Mouse (Mus musculus) MEL (cell line): ENCODE results near the gene Gja1. TPM values are rescaled to one million over a fixed set of nuclear protein-coding genes. Genes with fewer than 3 reads are reported as not detected.

Source experiments
- DNase-seq: peaks from one replicate; pipeline ENCODE4 v3.0.0; 2011; ENCODE audit warnings: low read depth, low spot score
- H3K27ac ChIP-seq: 2 replicates; pipeline ENCODE4 v1.5.1; 2012; ENCODE audit warnings: low read depth, mild to moderate bottlenecking, control low read depth, low read length, moderate library complexity; ENCODE audit not compliant: control insufficient read depth
- H3K27me3 ChIP-seq, 2 experiments: fragments of 150-350 bp in 1 of 2; sonication (generic) in 1 of 2; 2 replicates each; pipeline ENCODE4 v1.6.1; 2012; ENCODE audit warnings: low read length in 2 of 2, mild to moderate bottlenecking in 2 of 2, improper control_type of control experiment in 1 of 2, moderate library complexity in 1 of 2; ENCODE audit not compliant: insufficient read depth in 2 of 2, control insufficient read depth in 1 of 2
- H3K36me3 ChIP-seq, 2 experiments: 2 replicates each; pipeline ENCODE4 v1.6.1; 2012 to 2014; ENCODE audit warnings: low read length in 2 of 2, improper control_type of control experiment in 1 of 2, inconsistent platforms in 1 of 2, mild to moderate bottlenecking in 1 of 2; ENCODE audit not compliant: insufficient read depth in 2 of 2, control insufficient read depth in 1 of 2
- H3K4me1 ChIP-seq, 2 experiments: fragments of 150-350 bp in 1 of 2; sonication (generic) in 1 of 2; 2 replicates each; pipeline ENCODE4 v1.6.1; 2012; ENCODE audit warnings: low read length in 2 of 2, improper control_type of control experiment in 1 of 2, mild to moderate bottlenecking in 1 of 2; ENCODE audit not compliant: insufficient read depth in 2 of 2, control insufficient read depth in 1 of 2
- H3K4me3 ChIP-seq, 2 experiments: fragments of 150-350 bp in 1 of 2; sonication (generic) in 1 of 2; 2 replicates each; pipeline ENCODE4 v1.5.1; 2012; ENCODE audit warnings: low read depth in 2 of 2, low read length in 2 of 2, mild to moderate bottlenecking in 2 of 2, moderate library complexity in 2 of 2, control low read depth in 1 of 2, improper control_type of control experiment in 1 of 2; ENCODE audit not compliant: control insufficient read depth in 1 of 2, insufficient read depth in 1 of 2
- H3K79me2 ChIP-seq: 2 replicates; pipeline ENCODE4 v1.6.1; 2012; ENCODE audit warnings: mild to moderate bottlenecking, low read length, moderate library complexity; ENCODE audit not compliant: control insufficient read depth, poor library complexity, insufficient read depth
- H3K9ac ChIP-seq: 2 replicates; pipeline ENCODE4 v1.6.1; 2012; ENCODE audit warnings: low read depth, mild to moderate bottlenecking, control low read depth, low read length, moderate library complexity; ENCODE audit not compliant: control insufficient read depth, poor library complexity, severe bottlenecking
- H3K9me3 ChIP-seq: fragments of 150-350 bp; sonication (generic); replicated peaks from 2 replicates; pipeline ENCODE4 v1.6.1; 2012; ENCODE audit warnings: mild to moderate bottlenecking, low read length, improper control_type of control experiment, moderate library complexity; ENCODE audit not compliant: insufficient read depth
- CHD1 ChIP-seq: IDR thresholded peaks from 2 replicates; pipeline ENCODE4 v1.6.1; 2012; ENCODE audit warnings: low read depth, mild to moderate bottlenecking, inconsistent platforms, low read length, improper control_type of control experiment
- CHD2 ChIP-seq: IDR thresholded peaks from 2 replicates; pipeline ENCODE4 v1.6.1; 2011; ENCODE audit warnings: low read length, improper control_type of control experiment
- ELF1 ChIP-seq: IDR thresholded peaks from 2 replicates; pipeline ENCODE4 v1.6.1; 2014; ENCODE audit warnings: low read depth, mild to moderate bottlenecking, inconsistent platforms, low read length, improper control_type of control experiment, moderate library complexity
- EP300 ChIP-seq, 2 experiments: IDR thresholded peaks; 2 replicates each; pipeline ENCODE4 v1.6.1; 2011; ENCODE audit warnings: improper control_type of control experiment in 2 of 2, low read length in 2 of 2, low read depth in 1 of 2, mild to moderate bottlenecking in 1 of 2
- ETS1 ChIP-seq: IDR thresholded peaks from 2 replicates; pipeline ENCODE4 v1.6.1; 2012; ENCODE audit warnings: low read depth, mild to moderate bottlenecking, inconsistent platforms, low read length, improper control_type of control experiment, moderate library complexity
- GABPA ChIP-seq: IDR thresholded peaks from 2 replicates; pipeline ENCODE4 v1.6.1; 2012; ENCODE audit warnings: low read depth, mild to moderate bottlenecking, inconsistent platforms, low read length, improper control_type of control experiment, moderate library complexity
- GATA1 ChIP-seq: IDR thresholded peaks from 2 replicates; pipeline ENCODE4 v1.6.1; 2011; ENCODE audit warnings: low read depth, low read length, improper control_type of control experiment
- HCFC1 ChIP-seq: IDR thresholded peaks from 2 replicates; pipeline ENCODE4 v1.6.1; 2012; ENCODE audit warnings: low read depth, mild to moderate bottlenecking, inconsistent platforms, low read length, improper control_type of control experiment, moderate library complexity
- KAT2A ChIP-seq: conservative IDR thresholded peaks from 2 replicates; pipeline ENCODE4 v1.6.1; 2012; ENCODE audit warnings: low read depth, low read length, improper control_type of control experiment, inconsistent platforms
- MAFK ChIP-seq: IDR thresholded peaks from 2 replicates; pipeline ENCODE4 v1.6.1; 2011; ENCODE audit warnings: low read depth, mild to moderate bottlenecking, low read length, improper control_type of control experiment, borderline replicate concordance
- MAX ChIP-seq: IDR thresholded peaks from 2 replicates; pipeline ENCODE4 v1.6.1; 2011; ENCODE audit warnings: low read length, improper control_type of control experiment
- MXI1 ChIP-seq: IDR thresholded peaks from 2 replicates; pipeline ENCODE4 v1.6.1; 2011; ENCODE audit warnings: mild to moderate bottlenecking, low read depth, low read length, improper control_type of control experiment
- MYB ChIP-seq: IDR thresholded peaks from 2 replicates; pipeline ENCODE4 v1.6.1; 2011; ENCODE audit warnings: mild to moderate bottlenecking, low read depth, low read length, improper control_type of control experiment
- NELFE ChIP-seq: IDR thresholded peaks from 2 replicates; pipeline ENCODE4 v1.6.1; 2011; ENCODE audit warnings: low read depth, low read length, improper control_type of control experiment
- NRF1 ChIP-seq: IDR thresholded peaks from 2 replicates; pipeline ENCODE4 v1.6.1; 2014; ENCODE audit warnings: low read depth, mild to moderate bottlenecking, inconsistent platforms, low read length, improper control_type of control experiment, moderate library complexity; ENCODE audit not compliant: poor library complexity, insufficient read depth, severe bottlenecking
- POLR2A ChIP-seq, 2 experiments: IDR thresholded peaks; 2 replicates each; pipeline ENCODE4 v1.6.1; 2011 to 2012; ENCODE audit warnings: low read length in 2 of 2, mild to moderate bottlenecking in 2 of 2, control low read depth in 1 of 2, improper control_type of control experiment in 1 of 2, low read depth in 1 of 2, moderate library complexity in 1 of 2; ENCODE audit not compliant: control insufficient read depth in 1 of 2, insufficient read depth in 1 of 2, poor library complexity in 1 of 2
- RAD21 ChIP-seq: IDR thresholded peaks from 2 replicates; pipeline ENCODE4 v1.6.1; 2011; ENCODE audit warnings: mild to moderate bottlenecking, low read depth, low read length, improper control_type of control experiment
- RCOR1 ChIP-seq: IDR thresholded peaks from 2 replicates; pipeline ENCODE4 v1.6.1; 2012; ENCODE audit warnings: low read depth, mild to moderate bottlenecking, inconsistent platforms, low read length, improper control_type of control experiment
- SIN3A ChIP-seq: IDR thresholded peaks from 2 replicates; pipeline ENCODE4 v1.6.1; 2012; ENCODE audit warnings: low read length, improper control_type of control experiment, inconsistent platforms
- SMC3 ChIP-seq: IDR thresholded peaks from 2 replicates; pipeline ENCODE4 v1.6.1; 2011; ENCODE audit warnings: low read depth, low read length, improper control_type of control experiment
- TCF12 ChIP-seq: IDR thresholded peaks from 2 replicates; pipeline ENCODE4 v1.6.1; 2014; ENCODE audit warnings: low read depth, mild to moderate bottlenecking, inconsistent platforms, low read length, improper control_type of control experiment, moderate library complexity
- USF1 ChIP-seq: IDR thresholded peaks from 2 replicates; pipeline ENCODE4 v1.6.1; 2014; ENCODE audit warnings: low read depth, mild to moderate bottlenecking, inconsistent platforms, low read length, improper control_type of control experiment, moderate library complexity
- USF2 ChIP-seq, 2 experiments: IDR thresholded peaks; 2 replicates each; pipeline ENCODE4 v1.6.1; 2011 to 2012; ENCODE audit warnings: improper control_type of control experiment in 2 of 2, low read length in 2 of 2, borderline replicate concordance in 1 of 2, inconsistent platforms in 1 of 2, low read depth in 1 of 2, mild to moderate bottlenecking in 1 of 2; ENCODE audit not compliant: insufficient read depth in 1 of 2
- polyA plus RNA-seq, 2 experiments: library from polyadenylated mRNA; stranded (reverse) in 1 of 2; unstranded in 1 of 2; fragments of >175 nt in 1 of 2; fragments of >200 nt in 1 of 2; gene quantifications; 2 replicates each; pipeline versions ENCODE4 v1.2.1 to v1.2.4; 2012; ENCODE audit warnings: low replicate concordance in 2 of 2, low read depth in 1 of 2; ENCODE audit not compliant: insufficient read length in 2 of 2, insufficient read depth in 1 of 2, missing spikeins in 1 of 2
- total RNA-seq: library from RNA; depleted of rRNA; stranded (reverse); fragments of 300-350 nt; gene quantifications from 2 replicates; pipeline ENCODE4 v1.2.3, GENCODE M21; 2012

The Gja1 gene
- total and polyA plus RNA-seq, 3 experiments: not detected

DNA sequence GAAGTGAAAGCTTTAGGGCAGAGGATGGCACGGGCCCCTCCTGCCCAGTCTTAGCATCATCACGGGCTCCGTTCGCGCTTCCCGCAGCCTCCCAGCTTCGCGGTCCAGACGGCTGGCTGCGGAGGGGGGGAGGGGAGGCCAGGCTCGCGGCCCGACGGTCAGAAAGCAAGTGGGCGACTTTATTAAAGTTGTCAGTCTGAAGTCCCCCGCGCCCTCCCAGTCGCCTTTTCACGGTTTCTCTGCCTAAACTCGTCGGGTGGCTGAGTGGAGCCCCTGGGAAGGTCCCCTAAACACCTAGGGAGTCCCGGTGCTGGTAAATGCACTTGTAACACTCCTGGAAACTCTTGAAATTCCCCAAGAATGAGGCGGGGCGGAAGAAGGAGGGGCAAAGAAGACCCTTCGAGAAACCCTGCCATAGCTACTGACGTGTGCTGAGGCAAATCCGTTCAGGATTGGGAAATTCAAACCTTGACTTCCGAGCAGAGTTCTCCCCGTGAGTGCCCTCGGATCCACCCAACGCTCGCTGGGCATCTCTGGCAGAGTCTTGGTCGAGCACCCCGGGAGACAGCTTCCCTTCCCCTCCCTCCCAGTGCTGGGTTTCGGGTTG, 1.6 kb downstream of the Gja1 start:
- Histone ChIP-seq H3K27me3 (no peaks in the 10 kb centered on the region), H3K9ac (no peak overlapping the region), H3K79me2 (no peaks in the 10 kb centered on the region), H3K36me3 (no peaks in the 10 kb centered on the region), H3K9me3 (no peaks in the 10 kb centered on the region), H3K4me3 (no peak overlapping the region), H3K27ac (no peak overlapping the region), H3K4me1 (no peaks in the 10 kb centered on the region)
- DNase-seq: no peak
- TF ChIP-seq KAT2A (no peak), CHD1 (no peak), POLR2A (IDR thresholded peaks at IDR 0.05; ENCODE audit: control insufficient read depth in 1 of 2, insufficient read depth in 1 of 2, low read depth in 1 of 2, low read length in 2 of 2, poor library complexity in 1 of 2) (no peak), MAX (no peak), NRF1 (no peak), USF2 (IDR thresholded peaks at IDR 0.05; ENCODE audit: borderline replicate concordance in 1 of 2, insufficient read depth in 1 of 2, low read depth in 1 of 2, low read length in 2 of 2) (no peak), GABPA (no peak), RAD21 (no peak), MXI1 (no peak)

DNA sequence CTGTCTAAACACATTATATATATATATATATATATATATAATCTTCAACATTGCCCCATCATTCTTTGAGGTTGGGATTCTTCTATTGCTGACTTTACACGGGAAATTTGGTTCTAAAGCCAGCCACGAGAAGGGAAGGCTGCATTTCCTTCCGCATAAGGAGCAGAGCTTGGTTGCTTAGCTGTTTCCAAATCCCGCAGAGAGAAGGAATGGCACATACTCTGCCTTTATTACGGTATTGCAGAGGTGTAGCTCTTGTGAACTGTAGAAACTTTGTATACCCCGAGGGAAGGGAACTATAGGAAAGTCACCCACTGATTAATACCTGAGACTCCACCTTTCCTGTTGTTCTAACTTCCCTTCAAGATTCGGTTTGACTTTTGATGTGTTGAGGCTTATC, 2.6 kb downstream of the Gja1 start:
- no peak for DNase-seq
- Histone ChIP-seq H3K4me3 (no peak overlapping the region), H3K27ac (no peak overlapping the region), H3K9me3 (no peaks in the 10 kb centered on the region), H3K79me2 (no peaks in the 10 kb centered on the region), H3K4me1 (no peaks in the 10 kb centered on the region), H3K9ac (no peak overlapping the region), H3K27me3 (no peaks in the 10 kb centered on the region), H3K36me3 (no peaks in the 10 kb centered on the region)
- TF ChIP-seq MAFK: no peak
- TF ChIP-seq TCF12: no peak
- TF ChIP-seq SMC3: no peak
- TF ChIP-seq EP300 (IDR thresholded peaks at IDR 0.05; ENCODE audit: low read depth in 1 of 2, low read length in 2 of 2): no peak
- TF ChIP-seq ETS1: no peak
- TF ChIP-seq GATA1: no peak
- TF ChIP-seq CHD2: no peak
- TF ChIP-seq SIN3A: no peak
- TF ChIP-seq RCOR1: no peak
- no peak for TF ChIP-seq HCFC1
- no peak for TF ChIP-seq ELF1
- TF ChIP-seq NELFE: no peak
- no peak for TF ChIP-seq POLR2A (IDR thresholded peaks at IDR 0.05; ENCODE audit: control insufficient read depth in 1 of 2, insufficient read depth in 1 of 2, low read depth in 1 of 2, low read length in 2 of 2, poor library complexity in 1 of 2)
- TF ChIP-seq MYB: no peak
- TF ChIP-seq NRF1: no peak
- no peak for TF ChIP-seq USF1
